Mouse (Mus musculus): ENCODE results near the gene Kirrel2.

DNA sequence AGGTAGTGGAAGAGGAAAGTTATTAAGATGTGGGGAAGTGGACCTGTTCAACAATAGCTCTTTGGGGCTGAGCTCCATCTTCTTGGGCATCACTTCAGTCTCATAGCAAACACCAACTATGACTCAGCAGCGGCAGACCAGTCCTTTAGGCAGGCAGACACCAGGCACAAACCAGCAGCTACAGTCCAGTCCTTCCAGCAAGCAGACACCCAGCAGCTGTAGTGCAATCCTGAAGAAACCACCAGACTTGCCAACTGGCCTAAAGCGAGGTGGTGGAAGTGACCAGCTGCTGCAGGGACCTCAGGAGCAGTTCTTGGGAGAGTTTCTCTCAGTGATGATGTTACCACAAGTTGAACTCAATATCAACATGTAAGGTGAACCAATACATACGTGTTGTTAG, 48.9 kb downstream of the Kirrel2 start:
- TF ChIP-seq GATA1 (IDR thresholded peaks at IDR 0.05; ENCODE audit: low read length) (no peak), TAL1 (IDR thresholded peaks at IDR 0.05; ENCODE audit: low read length) (no peak)
